ENCODE assay signal across 10 mouse cellular contexts in genomic region chr4:130297123-130297529, GRCm38 (mm10). TPM values are rescaled to one million over a fixed set of nuclear protein-coding genes. Genes with fewer than 3 reads are reported as not detected.
DNase-seq lines count a peak whose midpoint lies in the region; ATAC-seq lines count a peak whose summit lies in the region.
"Had no signal": no experiment of that assay in that cellular context is flagged by ENCODE, and none has a peak within 500 bp of the region (broad histone marks: within the 10 kb centered on the region; RNA-seq: fewer than 3 reads in every experiment).

No protein-coding gene starts in this region.

- H3K36me3 ChIP-seq in heart, embryonic 11.5 days (ENCODE audit: control insufficient read depth, insufficient read depth, low read length), result no peaks in the 10 kb centered on the region
- no peaks in the 10 kb centered on the region for H3K36me3 ChIP-seq in limb, embryonic 10.5 days
- H3K36me3 ChIP-seq in stomach, embryonic 15.5 days, result no peaks in the 10 kb centered on the region
- H3K36me3 ChIP-seq in neural tube, embryonic 15.5 days, result no peaks in the 10 kb centered on the region
- H3K36me3 ChIP-seq: embryonic facial prominence, embryonic 13.5 days; neural tube, embryonic 13.5 days had no signal

- 19% methylated on average over 13 of the region's 13 CpGs for WGBS in heart, embryonic 11.5 days (ENCODE audit: insufficient replicate concordance)
- WGBS in limb, embryonic 10.5 days, result 27% methylated on average over 13 of the region's 13 CpGs
- WGBS in stomach, embryonic 15.5 days, result 18% methylated on average over 13 of the region's 13 CpGs
- 22% methylated on average over 13 of the region's 13 CpGs for WGBS in neural tube, embryonic 15.5 days

- no peak overlapping the region for H3K4me3 ChIP-seq in heart, embryonic 11.5 days (ENCODE audit: low read depth, low read length)
- no peak overlapping the region for H3K4me3 ChIP-seq in limb, embryonic 10.5 days
- no peak overlapping the region for H3K4me3 ChIP-seq in stomach, embryonic 15.5 days (replicated peaks)
- no peak overlapping the region for H3K4me3 ChIP-seq in neural tube, embryonic 15.5 days (replicated peaks)
- H3K4me3 ChIP-seq: embryonic facial prominence, embryonic 13.5 days; neural tube, embryonic 13.5 days had no signal

- no peaks in the 10 kb centered on the region for H3K9me3 ChIP-seq in heart, embryonic 11.5 days (replicated peaks; ENCODE audit: control insufficient read depth, low read length)
- no peaks in the 10 kb centered on the region for H3K9me3 ChIP-seq in limb, embryonic 10.5 days (replicated peaks)
- no peaks in the 10 kb centered on the region for H3K9me3 ChIP-seq in stomach, embryonic 15.5 days
- H3K9me3 ChIP-seq in neural tube, embryonic 15.5 days (replicated peaks), result no peaks in the 10 kb centered on the region
- H3K9me3 ChIP-seq: embryonic facial prominence, embryonic 13.5 days; neural tube, embryonic 13.5 days had no signal

- H3K27ac ChIP-seq in heart, embryonic 11.5 days (ENCODE audit: low read depth, low read length), result no peak overlapping the region
- H3K27ac ChIP-seq in limb, embryonic 10.5 days, result no peak overlapping the region
- H3K27ac ChIP-seq in stomach, embryonic 15.5 days, result no peak overlapping the region
- no peak overlapping the region for H3K27ac ChIP-seq in neural tube, embryonic 15.5 days (replicated peaks)
- H3K27ac ChIP-seq: embryonic facial prominence, embryonic 13.5 days; neural tube, embryonic 13.5 days had no signal

- no peak overlapping the region for H3K9ac ChIP-seq in heart, embryonic 11.5 days (ENCODE audit: low read depth, low read length)
- H3K9ac ChIP-seq in stomach, embryonic 15.5 days, result no peak overlapping the region
- H3K9ac ChIP-seq in neural tube, embryonic 15.5 days (replicated peaks), result no peak overlapping the region
- H3K9ac ChIP-seq: embryonic facial prominence, embryonic 13.5 days; neural tube, embryonic 13.5 days had no signal

- ATAC-seq in heart, embryonic 11.5 days (replicated peaks; ENCODE audit: insufficient number of reproducible peaks, low FRiP score, low TSS enrichment), result peak; percentile 59; the same call in 1 of the 2 replicates
- peak; percentile 78; the same call in 1 of the 2 replicates for ATAC-seq in stomach, embryonic 15.5 days (ENCODE audit: insufficient read depth, low FRiP score, low read depth)
- no peak for ATAC-seq in neural tube, embryonic 15.5 days (ENCODE audit: low FRiP score)

- no peak for DNase-seq in heart, adult 9 months (ENCODE audit: low spot score in 2 of 2)
- DNase-seq in B cell, adult 2 months, result peak; percentile 10 to 15
- DNase-seq in brain, adult 2 months (ENCODE audit: low read depth, low spot score), result peak; percentile 87
- peak; percentile 48 for DNase-seq in limb, embryonic 10.5 days (ENCODE audit: low spot score)
- DNase-seq in ovary, adult 18-20 months (ENCODE audit: low spot score), result no peak

- 0 out of 2 replicates have a peak, but pooled peaks cover 2% of the 10 kb centered on the region for H3K27me3 ChIP-seq in heart, embryonic 11.5 days (ENCODE audit: control insufficient read depth, insufficient read depth, low read length)
- no peaks in the 10 kb centered on the region for H3K27me3 ChIP-seq in limb, embryonic 10.5 days (ENCODE audit: low read depth, poor library complexity, severe bottlenecking)
- no peaks in the 10 kb centered on the region for H3K27me3 ChIP-seq in stomach, embryonic 15.5 days (replicated peaks)
- H3K27me3 ChIP-seq in neural tube, embryonic 15.5 days (replicated peaks), result no peaks in the 10 kb centered on the region
- H3K27me3 ChIP-seq: embryonic facial prominence, embryonic 13.5 days had no signal

- H3K4me2 ChIP-seq in heart, embryonic 11.5 days, result peak overlapping the region; percentile 34
- no peak overlapping the region for H3K4me2 ChIP-seq in stomach, embryonic 15.5 days
- no peak overlapping the region for H3K4me2 ChIP-seq in neural tube, embryonic 15.5 days
- H3K4me2 ChIP-seq: embryonic facial prominence, embryonic 13.5 days; neural tube, embryonic 13.5 days had no signal

- H3K4me1 ChIP-seq in heart, embryonic 11.5 days (ENCODE audit: control insufficient read depth, insufficient read depth, low read length), result peaks cover 11% of the 10 kb centered on the region; the same call in 1 of the 2 replicates
- peaks cover 9% of the 10 kb centered on the region for H3K4me1 ChIP-seq in limb, embryonic 10.5 days
- H3K4me1 ChIP-seq in stomach, embryonic 15.5 days, result no peaks in the 10 kb centered on the region
- 0 out of 2 replicates have a peak, but pooled peaks cover 2% of the 10 kb centered on the region for H3K4me1 ChIP-seq in neural tube, embryonic 15.5 days

RNA-seq across cellular contexts. Expression of gene Fabp3, which starts 11.3 kb away (rescaled TPM):
- 514 and 562 TPM in 2 replicates for polyA plus RNA-seq in heart, embryonic 11.5 days (2014; fragmentation: Nextera tagmentation; extraction: Ambion mirVana)
- 2.2 and 3.0 TPM in 2 replicates for polyA plus RNA-seq in limb, embryonic 10.5 days (2016; fragmentation: Nextera tagmentation; extraction: Ambion mirVana)
- polyA plus RNA-seq in stomach, embryonic 15.5 days (2015; fragmentation: Nextera tagmentation; extraction: Ambion mirVana), result 7.4 and 7.7 TPM in 2 replicates
- 226 and 288 TPM in 2 replicates for polyA plus RNA-seq in neural tube, embryonic 15.5 days (2015; fragmentation: Nextera tagmentation; extraction: Ambion mirVana)

RNA-seq across cellular contexts. Expression of gene Gm10570, which starts 11.3 kb away (rescaled TPM):
- polyA plus RNA-seq in heart, embryonic 11.5 days (2014; fragmentation: Nextera tagmentation; extraction: Ambion mirVana), result 0.82 TPM in 1 of 2 replicates, not detected in the other
- not detected in 2 replicates for polyA plus RNA-seq in limb, embryonic 10.5 days (2016; fragmentation: Nextera tagmentation; extraction: Ambion mirVana)
- polyA plus RNA-seq in stomach, embryonic 15.5 days (2015; fragmentation: Nextera tagmentation; extraction: Ambion mirVana), result 0.57 TPM in 1 of 2 replicates, not detected in the other
- polyA plus RNA-seq in neural tube, embryonic 15.5 days (2015; fragmentation: Nextera tagmentation; extraction: Ambion mirVana), result 1.3 and 1.6 TPM in 2 replicates
- polyA plus RNA-seq: embryonic facial prominence, embryonic 13.5 days had no signal

RNA-seq across cellular contexts. Expression of gene Serinc2, which starts 18.1 kb away (rescaled TPM):
- polyA plus RNA-seq in heart, embryonic 11.5 days (2014; fragmentation: Nextera tagmentation; extraction: Ambion mirVana), result 10.8 and 11.6 TPM in 2 replicates
- 15.2 and 71.5 TPM in 2 replicates for polyA plus RNA-seq in limb, embryonic 10.5 days (2016; fragmentation: Nextera tagmentation; extraction: Ambion mirVana)
- 34.0 and 34.5 TPM in 2 replicates for polyA plus RNA-seq in stomach, embryonic 15.5 days (2015; fragmentation: Nextera tagmentation; extraction: Ambion mirVana)
- 28.7 and 29.1 TPM in 2 replicates for polyA plus RNA-seq in neural tube, embryonic 15.5 days (2015; fragmentation: Nextera tagmentation; extraction: Ambion mirVana)

Comparison
In these comparisons a context has a peak if more than half of its experiments do, and no peak if none do; other contexts are left out.
1. DNase-seq: peak in B cell, adult 2 months (2 of 2), brain, adult 2 months (single experiment) and limb, embryonic 10.5 days (single experiment); none in heart, adult 9 months (0 of 2) and ovary, adult 18-20 months (single experiment).
2. RNA of gene Fabp3, which starts 11.3 kb away (polyA plus RNA-seq): 514 to 562 TPM in heart, embryonic 11.5 days and 226 to 288 TPM in neural tube, embryonic 15.5 days; 7.4 to 7.7 TPM in stomach, embryonic 15.5 days and 2.2 to 3.0 TPM in limb, embryonic 10.5 days; every median in the first group is over 10 times any median in the second.